Comparison of ENCODE assay signal across 13 mouse cellular contexts in the genomic region with DNA sequence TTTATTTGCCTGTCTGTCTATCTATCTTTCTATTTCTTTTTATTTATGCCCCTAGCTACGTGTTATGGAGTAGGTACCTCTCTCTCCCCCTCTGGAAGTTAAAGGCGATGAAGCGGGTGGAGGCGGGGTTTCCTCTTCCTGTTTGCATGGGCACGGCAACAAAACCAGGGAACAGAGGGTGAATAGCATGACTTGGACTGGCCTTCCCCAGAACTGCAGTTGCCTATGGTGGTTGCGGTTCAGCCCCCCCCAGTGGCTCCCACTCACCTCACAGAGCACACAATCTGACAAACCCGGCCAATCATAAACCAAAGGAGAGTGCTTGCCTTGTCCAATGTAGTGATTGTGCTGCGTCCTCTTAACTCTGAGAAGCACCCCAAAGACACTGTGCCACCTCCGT.
A peak's percentile ranks its signal among the peaks of the same experiment; 100 is the strongest.
DNase-seq lines count a peak whose midpoint lies in the region; ATAC-seq and TF ChIP-seq lines count a peak whose summit lies in the region.
"Had no signal": no experiment of that assay in that cellular context is flagged by ENCODE, and none has a peak within 500 bp of the region (broad histone marks: within the 10 kb centered on the region; RNA-seq: fewer than 3 reads in every experiment).

No protein-coding gene starts in this region.

- no peak for TF ChIP-seq CTCF in kidney, postnatal 0 days (IDR thresholded peaks at IDR 0.05; ENCODE audit: low read depth)

- H3K4me3 ChIP-seq in kidney, postnatal 0 days (replicated peaks; ENCODE audit: low read depth, low read length) = no peak overlapping the region
- no peak overlapping the region for H3K4me3 ChIP-seq in midbrain, embryonic 13.5 days (replicated peaks)
- H3K4me3 ChIP-seq: embryonic facial prominence, embryonic 15.5 days; intestine, embryonic 15.5 days had no signal

- H3K36me3 ChIP-seq in kidney, postnatal 0 days (ENCODE audit: insufficient read depth, low read length) = no peaks in the 10 kb centered on the region
- no peaks in the 10 kb centered on the region for H3K36me3 ChIP-seq in midbrain, embryonic 13.5 days
- H3K36me3 ChIP-seq: embryonic facial prominence, embryonic 15.5 days; intestine, embryonic 15.5 days had no signal

- no peaks in the 10 kb centered on the region for H3K27me3 ChIP-seq in kidney, postnatal 0 days (ENCODE audit: insufficient read depth, low read length)
- H3K27me3 ChIP-seq in midbrain, embryonic 13.5 days = no peaks in the 10 kb centered on the region
- H3K27me3 ChIP-seq: embryonic facial prominence, embryonic 15.5 days; intestine, embryonic 15.5 days; Patski had no signal

- no peaks in the 10 kb centered on the region for H3K9me3 ChIP-seq in kidney, postnatal 0 days (replicated peaks; ENCODE audit: low read length)
- no peaks in the 10 kb centered on the region for H3K9me3 ChIP-seq in midbrain, embryonic 13.5 days
- H3K9me3 ChIP-seq: embryonic facial prominence, embryonic 15.5 days; intestine, embryonic 15.5 days had no signal

- DNase-seq in kidney, postnatal 0 days (ENCODE audit: low spot score) = peak; percentile 29
- DNase-seq in kidney, adult 9 months = no peak
- peak; percentile 68 for DNase-seq in CD4-positive, CD25-positive, alpha-beta regulatory T cell, adult 2 months (ENCODE audit: low read depth, low spot score)
- DNase-seq in thymus, adult 18-20 months = peak; percentile 5 to 17
- no peak for DNase-seq in cerebellum, postnatal 4 days (ENCODE audit: low spot score in 2 of 2)
- DNase-seq: adrenal gland, postnatal 10 days; cerebellum, postnatal 36 days had no signal

- H3K9ac ChIP-seq in kidney, postnatal 0 days (ENCODE audit: low read depth, low read length) = no peak overlapping the region
- H3K9ac ChIP-seq in midbrain, embryonic 13.5 days (replicated peaks) = no peak overlapping the region
- H3K9ac ChIP-seq: embryonic facial prominence, embryonic 15.5 days; intestine, embryonic 15.5 days had no signal

- 66% methylated on average over 9 of the region's 9 CpGs for WGBS in kidney, postnatal 0 days
- WGBS in midbrain, embryonic 13.5 days = 87% methylated on average over 9 of the region's 9 CpGs

- no peak for ATAC-seq in kidney, postnatal 0 days (replicated peaks; ENCODE audit: low FRiP score, low read depth)
- ATAC-seq in granulocyte monocyte progenitor cell, adult 5-6 weeks (replicated peaks; ENCODE audit: poor library complexity, severe bottlenecking) = peak; percentile 95
- no peak for ATAC-seq in midbrain, embryonic 13.5 days
- ATAC-seq: forebrain, embryonic 16.5 days; intestine, embryonic 15.5 days had no signal

- no peak overlapping the region for H3K27ac ChIP-seq in kidney, postnatal 0 days
- H3K27ac ChIP-seq in midbrain, embryonic 13.5 days = no peak overlapping the region
- H3K27ac ChIP-seq: embryonic facial prominence, embryonic 15.5 days; intestine, embryonic 15.5 days had no signal

- no peak overlapping the region for H3K4me2 ChIP-seq in kidney, postnatal 0 days (ENCODE audit: low read length)
- H3K4me2 ChIP-seq in midbrain, embryonic 13.5 days (replicated peaks) = no peak overlapping the region
- H3K4me2 ChIP-seq: embryonic facial prominence, embryonic 15.5 days; intestine, embryonic 15.5 days had no signal

- H3K4me1 ChIP-seq in kidney, postnatal 0 days (replicated peaks; ENCODE audit: insufficient read depth, low read length) = no peaks in the 10 kb centered on the region
- H3K4me1 ChIP-seq in midbrain, embryonic 13.5 days (replicated peaks) = peaks cover 18% of the 10 kb centered on the region
- H3K4me1 ChIP-seq: intestine, embryonic 15.5 days had no signal

Comparison
In these comparisons a context has a peak if more than half of its experiments do, and no peak if none do; other contexts are left out.
1. DNase-seq: peak in kidney, postnatal 0 days (single experiment), CD4-positive, CD25-positive, alpha-beta regulatory T cell, adult 2 months (single experiment) and thymus, adult 18-20 months (2 of 2); none in kidney, adult 9 months (single experiment) and cerebellum, postnatal 4 days (0 of 2).